Mouse (Mus musculus) layer of hippocampus, adult 2 months (tissue): ENCODE measurements around the gene Slc6a4. TPM values are rescaled to one million over a fixed set of nuclear protein-coding genes. Genes with fewer than 3 reads are reported as not detected.
"Not testable (repeated sequence)": the region's sequence is repeated elsewhere in the genome, so short reads cannot be mapped to it uniquely, and the experiment has no call there.

Experiments
- DNase-seq, 2 experiments: peaks; one replicate each; pipeline ENCODE4 v3.0.0; 2022; ENCODE audit warnings: low spot score in 2 of 2
- H3K27ac ChIP-seq: fragments of 200-600 bp; 2 replicates; pipeline ENCODE4 v1.8.1; 2022
- H3K4me3 ChIP-seq: fragments of 200-600 bp; 2 replicates; pipeline ENCODE4 v1.8.1; 2022; ENCODE audit warnings: mild to moderate bottlenecking
- CTCF ChIP-seq: fragments of 200-600 bp; conservative IDR thresholded peaks from 2 replicates; pipeline ENCODE4 v1.8.1; 2022; ENCODE audit warnings: antibody characterized with exemption, mild to moderate bottlenecking, moderate library complexity
- microRNA-seq, 2 experiments: library from miRNA; unstranded; fragments of <30 nt; microRNA quantifications; one replicate each; pipeline ENCODE4 v1.2.0; 2021
- total RNA-seq, 2 experiments: library from RNA; stranded (reverse); gene quantifications; 2 replicates each; pipeline ENCODE4 v1.2.3; 2021

The Slc6a4 gene
- total RNA-seq, 2 experiments from 2014 or later = not detected

GRCm38 (mm10) chr11:77031151-77031934 lies 32.9 kb downstream of the Slc6a4 start:
- Histone ChIP-seq H3K4me3 (no peak overlapping the region), H3K27ac (no peak overlapping the region)
- DNase-seq = no peak
- TF ChIP-seq CTCF = no peak

- no peak for TF ChIP-seq CTCF
- DNase-seq = no peak
- Histone ChIP-seq H3K4me3 (no peak overlapping the region), H3K27ac (no peak overlapping the region)
Observed at GRCm38 (mm10) chr11:77041891-77042290, 43.5 kb downstream of the Slc6a4 start.

GRCm38 (mm10) chr11:77042816-77043215 lies 44.4 kb downstream of the Slc6a4 start:
- DNase-seq = no peak
- TF ChIP-seq CTCF = no peak
- no peak overlapping the region for H3K27ac ChIP-seq
- no peak overlapping the region for H3K4me3 ChIP-seq

GRCm38 (mm10) chr11:77061951-77062350 lies 63.5 kb downstream of the Slc6a4 start:
- no peak overlapping the region for H3K27ac ChIP-seq
- no peak for DNase-seq
- TF ChIP-seq CTCF = no peak
- H3K4me3 ChIP-seq = no peak overlapping the region

GRCm38 (mm10) chr11:77063406-77063805 lies 65.0 kb downstream of the Slc6a4 start:
- no peak overlapping the region for H3K4me3 ChIP-seq
- no peak for DNase-seq
- TF ChIP-seq CTCF = no peak
- no peak overlapping the region for H3K27ac ChIP-seq

GRCm38 (mm10) chr11:77068825-77069224 lies 70.4 kb downstream of the Slc6a4 start:
- Histone ChIP-seq H3K27ac (no peak overlapping the region), H3K4me3 (no peak overlapping the region)
- no peak for DNase-seq
- no peak for TF ChIP-seq CTCF

- Histone ChIP-seq H3K4me3 (no peak overlapping the region), H3K27ac (no peak overlapping the region)
- no peak for DNase-seq
- TF ChIP-seq CTCF = peak; percentile 69
Observed at GRCm38 (mm10) chr11:77070721-77071120, 72.3 kb downstream of the Slc6a4 start.

- DNase-seq, H3K27ac ChIP-seq: not testable (repeated sequence)
- peak overlapping the region; percentile 91 for H3K4me3 ChIP-seq
Observed at GRCm38 (mm10) chr11:77077331-77077730, 78.9 kb downstream of the Slc6a4 start.

GRCm38 (mm10) chr11:77077792-77078191 lies 79.4 kb downstream of the Slc6a4 start:
- no peak for TF ChIP-seq CTCF
- H3K4me3 ChIP-seq = peak overlapping the region; percentile 91
- no peak for DNase-seq
- peak overlapping the region; percentile 92 for H3K27ac ChIP-seq

- peak within 1 kb of the TSS; percentile 92 for H3K27ac ChIP-seq
- TF ChIP-seq CTCF = no peak
- peak within 1 kb of the TSS; percentile 91 for H3K4me3 ChIP-seq
- DNase-seq = peak; percentile 93 to 94
Observed at GRCm38 (mm10) chr11:77078273-77079134, 80.1 kb downstream of the Slc6a4 start, which contains the start of gene Nsrp1. TSS of gene Nsrp1 (minus strand) at chr11:77078435.

- TF ChIP-seq CTCF = no peak
- no peak for DNase-seq
- Histone ChIP-seq H3K27ac (no peak overlapping the region), H3K4me3 (no peak overlapping the region)
Observed at GRCm38 (mm10) chr11:77079361-77079760, 81.0 kb downstream of the Slc6a4 start.

Small RNA genes within 50 kb of the gene (microRNA-seq; reads per million reads assigned to microRNA genes)
- 1,074 to 1,369 reads per million in 2 experiments for gene Mir423

Other genes with a start within 250 kb of the Slc6a4 start
- gene Gosr1, start 235.0 kb upstream of the Slc6a4 start, total RNA-seq = 10 to 100 TPM; 53.4 to 54.7 TPM
- 10 to 100 TPM; 60.0 to 62.3 TPM for gene Cpd, start 151.6 kb upstream of the Slc6a4 start, total RNA-seq
- gene Tmigd1, start 96.4 kb upstream of the Slc6a4 start, total RNA-seq = not detected
- 10 to 100 TPM; 57.7 to 58.2 TPM for gene Blmh, start 73.8 kb upstream of the Slc6a4 start, total RNA-seq
- 10 to 100 TPM; 18.1 to 20.1 TPM for gene Nsrp1, start 79.8 kb downstream of the Slc6a4 start, total RNA-seq
- 1 to 10 TPM; 2.9 to 5.6 TPM for gene Efcab5, start 190.4 kb downstream of the Slc6a4 start, total RNA-seq
- 10 to 100 TPM; 33.6 to 35.9 TPM for gene Ssh2, start 217.7 kb downstream of the Slc6a4 start, total RNA-seq